Mouse (Mus musculus): Measurements from ENCODE around the gene Tmem213.

GRCm38 (mm10) chr6:38116107-38116770 lies 7.2 kb downstream of the Tmem213 start:
- TF ChIP-seq CTCF (IDR thresholded peaks at IDR 0.05; ENCODE audit: insufficient read depth, low read length) (no peak), POLR2A (IDR thresholded peaks at IDR 0.05; ENCODE audit: borderline replicate concordance, extremely low read depth, low read depth, low read length) (no peak)

Data from lung, adult 2 months (tissue).